ENCODE assay signal across 26 mouse cellular contexts in the genomic region with DNA sequence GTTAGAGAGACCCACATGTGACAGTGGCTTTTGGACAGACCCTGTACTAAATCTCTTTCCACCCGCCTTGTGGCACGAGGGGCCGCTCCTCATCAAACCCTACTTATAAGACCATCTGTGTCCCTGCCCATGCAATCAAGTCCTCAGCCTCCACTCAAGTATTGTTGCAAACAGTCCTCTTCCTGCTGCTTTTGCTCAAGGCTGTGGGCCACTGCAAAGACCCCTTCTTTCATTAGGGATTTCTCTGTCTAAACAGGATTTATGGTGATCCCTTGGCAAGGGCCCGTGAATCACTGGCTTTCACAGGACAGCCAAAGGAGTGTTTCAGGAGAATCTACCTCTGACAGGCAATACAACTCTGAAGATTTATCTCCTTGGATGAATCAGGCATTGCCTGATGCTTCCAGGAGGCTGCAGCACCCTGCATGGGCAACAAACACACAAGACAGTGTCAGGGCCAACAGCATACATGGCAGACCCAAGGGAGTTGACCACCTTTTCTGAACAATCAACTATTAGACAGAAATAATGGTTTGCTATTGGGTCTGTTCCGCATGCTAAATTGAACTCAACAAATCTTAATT. TPM values are rescaled to one million over a fixed set of nuclear protein-coding genes. Genes with fewer than 3 reads are reported as not detected.
A peak's percentile ranks its signal among the peaks of the same experiment; 100 is the strongest.
DNase-seq lines count a peak whose midpoint lies in the region; ATAC-seq lines count a peak whose summit lies in the region.
"Had no signal": no experiment of that assay in that cellular context is flagged by ENCODE, and none has a peak within 500 bp of the region (broad histone marks: within the 10 kb centered on the region; RNA-seq: fewer than 3 reads in every experiment).

No protein-coding gene starts in this region.

- no peak for DNase-seq in embryonic facial prominence, embryonic 10.5 days (ENCODE audit: low spot score)
- DNase-seq in embryo, embryonic 10 days (ENCODE audit: low spot score) = peak; percentile 41
- peak; percentile 14 for DNase-seq in hindlimb bud, embryonic 11.5 days (ENCODE audit: extremely low spot score, low read depth, low spot score)
- no peak for DNase-seq in hindbrain, embryonic 11.5 days (ENCODE audit: low spot score)
- DNase-seq in cerebellum, postnatal 4 days (ENCODE audit: low spot score in 2 of 2) = no peak
- DNase-seq in hindbrain, embryonic 10.5 days (ENCODE audit: low spot score) = no peak
- DNase-seq: cerebellum, adult 11 months; cerebellum, adult 9-11 months; gastrocnemius, postnatal 25 days; heart, adult 2 months; kidney, postnatal 10 days; lung, postnatal 36 days; midbrain, embryonic 14.5 days; right cerebral cortex, postnatal 14 days; spleen, adult 18-20 months; thymus, postnatal 25 days had no signal

- H3K4me3 ChIP-seq in embryonic facial prominence, embryonic 12.5 days = no peak overlapping the region
- H3K4me3 ChIP-seq in embryonic facial prominence, embryonic 10.5 days = no peak overlapping the region
- H3K4me3 ChIP-seq in neural tube, embryonic 12.5 days = no peak overlapping the region
- H3K4me3 ChIP-seq in hindbrain, embryonic 11.5 days (ENCODE audit: low read depth, low read length) = no peak overlapping the region
- H3K4me3 ChIP-seq in hindbrain, embryonic 10.5 days = no peak overlapping the region
- H3K4me3 ChIP-seq: heart, adult 2 months; heart, embryonic 13.5 days; hindbrain, embryonic 15.5 days; limb, embryonic 15.5 days; liver, embryonic 15.5 days; lung, embryonic 15.5 days; megakaryocyte, embryonic 14.5 days had no signal

- H3K9me3 ChIP-seq in embryonic facial prominence, embryonic 12.5 days = no peaks in the 10 kb centered on the region
- H3K9me3 ChIP-seq in embryonic facial prominence, embryonic 10.5 days = no peaks in the 10 kb centered on the region
- no peaks in the 10 kb centered on the region for H3K9me3 ChIP-seq in neural tube, embryonic 12.5 days
- no peaks in the 10 kb centered on the region for H3K9me3 ChIP-seq in hindbrain, embryonic 11.5 days (ENCODE audit: control insufficient read depth, low read length)
- no peaks in the 10 kb centered on the region for H3K9me3 ChIP-seq in hindbrain, embryonic 10.5 days
- H3K9me3 ChIP-seq: heart, embryonic 13.5 days; hindbrain, embryonic 15.5 days; limb, embryonic 15.5 days; liver, embryonic 15.5 days; lung, embryonic 15.5 days had no signal

- H3K9ac ChIP-seq in embryonic facial prominence, embryonic 12.5 days = no peak overlapping the region
- no peak overlapping the region for H3K9ac ChIP-seq in neural tube, embryonic 12.5 days
- H3K9ac ChIP-seq in hindbrain, embryonic 11.5 days (ENCODE audit: low read depth, low read length) = no peak overlapping the region
- H3K9ac ChIP-seq: heart, embryonic 13.5 days; hindbrain, embryonic 15.5 days; limb, embryonic 15.5 days; liver, embryonic 15.5 days; lung, embryonic 15.5 days had no signal

- no peak for ATAC-seq in embryonic facial prominence, embryonic 12.5 days (ENCODE audit: insufficient number of reproducible peaks, insufficient read depth, low FRiP score, low TSS enrichment)
- ATAC-seq in neural tube, embryonic 12.5 days (ENCODE audit: low FRiP score, low read depth) = peak; percentile 84
- ATAC-seq in hindbrain, embryonic 11.5 days (ENCODE audit: low FRiP score) = no peak
- ATAC-seq: CD4-positive, CD25-positive, alpha-beta regulatory T cell, adult 4 months; intestine, postnatal 0 days had no signal

- peaks cover 18% of the 10 kb centered on the region; the same call in 1 of the 2 replicates for H3K36me3 ChIP-seq in embryonic facial prominence, embryonic 12.5 days
- H3K36me3 ChIP-seq in embryonic facial prominence, embryonic 10.5 days (replicated peaks) = peaks cover 54% of the 10 kb centered on the region
- no peaks in the 10 kb centered on the region for H3K36me3 ChIP-seq in neural tube, embryonic 12.5 days
- H3K36me3 ChIP-seq in hindbrain, embryonic 11.5 days (ENCODE audit: control insufficient read depth, insufficient read depth, low read length) = no peaks in the 10 kb centered on the region
- H3K36me3 ChIP-seq in hindbrain, embryonic 10.5 days = peaks cover 6% of the 10 kb centered on the region; the same call in 1 of the 2 replicates
- H3K36me3 ChIP-seq: hindbrain, embryonic 15.5 days; liver, embryonic 15.5 days; lung, embryonic 15.5 days had no signal

- H3K4me2 ChIP-seq in embryonic facial prominence, embryonic 12.5 days (replicated peaks) = no peak overlapping the region
- H3K4me2 ChIP-seq in neural tube, embryonic 12.5 days (replicated peaks) = no peak overlapping the region
- no peak overlapping the region for H3K4me2 ChIP-seq in hindbrain, embryonic 11.5 days (replicated peaks; ENCODE audit: low read depth, low read length)
- H3K4me2 ChIP-seq: heart, embryonic 13.5 days; hindbrain, embryonic 15.5 days; limb, embryonic 15.5 days; liver, embryonic 15.5 days; lung, embryonic 15.5 days had no signal

- H3K27ac ChIP-seq in embryonic facial prominence, embryonic 12.5 days = 0 out of 2 replicates have a peak overlapping the region, but pooled peaks have one; percentile 23
- no peak overlapping the region for H3K27ac ChIP-seq in embryonic facial prominence, embryonic 10.5 days (replicated peaks)
- no peak overlapping the region for H3K27ac ChIP-seq in neural tube, embryonic 12.5 days
- H3K27ac ChIP-seq in hindbrain, embryonic 11.5 days (ENCODE audit: low read depth, low read length) = no peak overlapping the region
- no peak overlapping the region for H3K27ac ChIP-seq in hindbrain, embryonic 10.5 days
- H3K27ac ChIP-seq: heart, adult 2 months; heart, embryonic 13.5 days; hindbrain, embryonic 15.5 days; liver, embryonic 15.5 days; lung, embryonic 15.5 days had no signal

- peaks cover 31% of the 10 kb centered on the region for H3K4me1 ChIP-seq in embryonic facial prominence, embryonic 12.5 days
- peaks cover 6% of the 10 kb centered on the region; the same call in 1 of the 2 replicates for H3K4me1 ChIP-seq in embryonic facial prominence, embryonic 10.5 days
- H3K4me1 ChIP-seq in neural tube, embryonic 12.5 days = peaks cover 22% of the 10 kb centered on the region
- no peaks in the 10 kb centered on the region for H3K4me1 ChIP-seq in hindbrain, embryonic 11.5 days (replicated peaks; ENCODE audit: control insufficient read depth, insufficient read depth, low read length)
- H3K4me1 ChIP-seq in hindbrain, embryonic 10.5 days (replicated peaks) = peaks cover 8% of the 10 kb centered on the region
- H3K4me1 ChIP-seq: liver, embryonic 15.5 days; megakaryocyte, embryonic 14.5 days had no signal

- 78% methylated on average over 5 of the region's 5 CpGs for WGBS in embryonic facial prominence, embryonic 12.5 days
- WGBS in embryonic facial prominence, embryonic 10.5 days = 81% methylated on average over 5 of the region's 5 CpGs
- WGBS in neural tube, embryonic 12.5 days = 13% methylated on average over 5 of the region's 5 CpGs
- 90% methylated on average over 5 of the region's 5 CpGs for WGBS in hindbrain, embryonic 11.5 days
- WGBS in hindbrain, embryonic 10.5 days = 93% methylated on average over 5 of the region's 5 CpGs

- H3K27me3 ChIP-seq in embryonic facial prominence, embryonic 12.5 days = no peaks in the 10 kb centered on the region
- no peaks in the 10 kb centered on the region for H3K27me3 ChIP-seq in embryonic facial prominence, embryonic 10.5 days (replicated peaks; ENCODE audit: low read depth, poor library complexity, severe bottlenecking)
- H3K27me3 ChIP-seq in neural tube, embryonic 12.5 days (replicated peaks) = no peaks in the 10 kb centered on the region
- no peaks in the 10 kb centered on the region for H3K27me3 ChIP-seq in hindbrain, embryonic 11.5 days (ENCODE audit: control insufficient read depth, insufficient read depth, low read length)
- H3K27me3 ChIP-seq in hindbrain, embryonic 10.5 days (ENCODE audit: insufficient read depth, poor library complexity, severe bottlenecking) = no peaks in the 10 kb centered on the region
- H3K27me3 ChIP-seq: heart, embryonic 13.5 days; hindbrain, embryonic 15.5 days; limb, embryonic 15.5 days; liver, embryonic 15.5 days; lung, embryonic 15.5 days; megakaryocyte, embryonic 14.5 days had no signal

RNA-seq across cellular contexts. Expression of a gene that starts 43.3 kb away (rescaled TPM):
- 207 and 218 TPM in 2 replicates for polyA plus RNA-seq in embryonic facial prominence, embryonic 12.5 days (2016; fragmentation: Nextera tagmentation; extraction: Ambion mirVana)
- 82.9 and 103 TPM in 2 replicates for polyA plus RNA-seq in embryonic facial prominence, embryonic 10.5 days (2016; fragmentation: Nextera tagmentation; extraction: Ambion mirVana)
- polyA plus RNA-seq in neural tube, embryonic 12.5 days (2016; fragmentation: Nextera tagmentation; extraction: Ambion mirVana) = 73.7 and 77.0 TPM in 2 replicates
- polyA plus RNA-seq in hindbrain, embryonic 11.5 days (2014; fragmentation: Nextera tagmentation; extraction: Ambion mirVana) = 81.7 and 89.9 TPM in 2 replicates
- polyA plus RNA-seq in hindbrain, embryonic 10.5 days (2016; fragmentation: Nextera tagmentation; extraction: Ambion mirVana) = 67.4 and 68.2 TPM in 2 replicates

Comparison
In these comparisons a context has a peak if more than half of its experiments do, and no peak if none do; other contexts are left out.
1. DNase-seq: peak in embryo, embryonic 10 days (single experiment) and hindlimb bud, embryonic 11.5 days (single experiment); none in embryonic facial prominence, embryonic 10.5 days (single experiment), hindbrain, embryonic 11.5 days (single experiment), cerebellum, postnatal 4 days (0 of 2) and hindbrain, embryonic 10.5 days (single experiment).